In the genomic region with DNA sequence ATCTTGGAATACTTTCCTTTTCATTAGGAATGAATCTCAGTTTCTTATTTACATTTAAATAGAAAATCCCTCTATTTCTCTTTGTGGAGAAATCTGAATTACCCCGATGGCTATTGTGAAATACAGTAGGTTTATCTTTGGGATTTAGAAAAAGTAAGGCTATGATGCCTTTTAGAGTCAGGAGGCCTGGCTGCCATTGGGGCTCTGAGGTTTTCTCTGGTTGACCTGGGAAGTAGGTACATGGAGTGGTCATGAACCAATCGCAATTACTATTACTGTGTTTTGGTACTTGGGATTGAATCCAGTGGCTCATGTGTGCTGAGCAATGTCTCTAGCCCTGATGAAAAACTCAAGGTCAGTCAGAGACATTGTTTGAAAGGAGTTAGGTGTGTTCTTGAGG, we compare ENCODE assay signal across 28 mouse cellular contexts.
"Had no signal": no experiment of that assay in that cellular context is flagged by ENCODE, and none has a peak within 500 bp of the region (broad histone marks: within the 10 kb centered on the region; RNA-seq: fewer than 3 reads in every experiment).

No protein-coding gene starts in this region.

- H3K4me1 ChIP-seq: liver, embryonic 12.5 days had no signal

- H3K27ac ChIP-seq: gastrocnemius, adult 2 months; heart, embryonic 15.5 days; hindbrain, embryonic 10.5 days; hindbrain, embryonic 12.5 days; hindbrain, embryonic 14.5 days; intestine, embryonic 15.5 days; limb, embryonic 13.5 days; limb, embryonic 15.5 days; liver, embryonic 12.5 days; liver, embryonic 14.5 days had no signal

- H3K4me2 ChIP-seq: heart, embryonic 13.5 days; heart, embryonic 15.5 days; hindbrain, embryonic 12.5 days; hindbrain, embryonic 14.5 days; intestine, embryonic 15.5 days; limb, embryonic 13.5 days; limb, embryonic 15.5 days; liver, embryonic 12.5 days had no signal

- ATAC-seq: forebrain, embryonic 16.5 days; hindbrain, embryonic 16.5 days; inflammation-experienced regulatory T-cells, adult 6 months; intestine, embryonic 15.5 days; intestine, postnatal 0 days; liver, embryonic 12.5 days had no signal

- H3K9me3 ChIP-seq: heart, embryonic 13.5 days; heart, embryonic 15.5 days; hindbrain, embryonic 10.5 days; hindbrain, embryonic 12.5 days; intestine, embryonic 15.5 days; limb, embryonic 13.5 days; limb, embryonic 15.5 days; liver, embryonic 12.5 days had no signal

- H3K9ac ChIP-seq: heart, embryonic 13.5 days; heart, embryonic 15.5 days; hindbrain, embryonic 12.5 days; hindbrain, embryonic 14.5 days; intestine, embryonic 15.5 days; limb, embryonic 13.5 days; limb, embryonic 15.5 days; liver, embryonic 12.5 days; liver, embryonic 14.5 days had no signal

- H3K27me3 ChIP-seq: heart, embryonic 13.5 days; heart, embryonic 15.5 days; hindbrain, embryonic 12.5 days; intestine, embryonic 15.5 days; limb, embryonic 13.5 days; limb, embryonic 15.5 days; liver, embryonic 12.5 days had no signal

- DNase-seq: gastrocnemius, adult 2 months; gastrocnemius, postnatal 10 days; gastrocnemius, postnatal 25 days; heart, postnatal 10 days; heart, postnatal 4 days; kidney, adult 18-20 months; kidney, adult 8-10 months; kidney, postnatal 10 days; kidney, postnatal 25 days; kidney, postnatal 4 days; layer of hippocampus, adult 9-11 months; layer of hippocampus, postnatal 36 days; left cerebral cortex, postnatal 4 days had no signal

- H3K36me3 ChIP-seq: heart, embryonic 13.5 days; heart, embryonic 15.5 days; hindbrain, embryonic 10.5 days; hindbrain, embryonic 12.5 days; intestine, embryonic 15.5 days; limb, embryonic 13.5 days; limb, embryonic 15.5 days; liver, embryonic 12.5 days had no signal

- H3K4me3 ChIP-seq: gastrocnemius, adult 2 months; heart, embryonic 13.5 days; heart, embryonic 15.5 days; hindbrain, embryonic 10.5 days; hindbrain, embryonic 12.5 days; intestine, embryonic 15.5 days; layer of hippocampus, adult 2 months; limb, embryonic 13.5 days; limb, embryonic 15.5 days; liver, embryonic 12.5 days had no signal
